Mouse (Mus musculus) E14TG2a.4 (cell line): ENCODE results near the gene Hs6st1.

ENCODE experiments used
- CTCF ChIP-seq: conservative IDR thresholded peaks from 2 replicates; pipeline ENCODE4 v1.5.1; 2014; ENCODE audit warnings: low read length
- NANOG ChIP-seq: IDR thresholded peaks from 2 replicates; pipeline ENCODE4 v1.6.1; 2014; ENCODE audit warnings: borderline replicate concordance, low read length, mixed read lengths
- POU5F1 ChIP-seq: IDR thresholded peaks from 2 replicates; pipeline ENCODE4 v1.6.1; 2014; ENCODE audit warnings: low read length, borderline replicate concordance

- TF ChIP-seq CTCF, result no peak
- no peak for TF ChIP-seq POU5F1
- no peak for TF ChIP-seq NANOG
These were observed 20.2 kb downstream of the Hs6st1 start for GRCm38 (mm10) chr1:36088367-36088766.
